Mouse (Mus musculus) heart, postnatal 0 days (tissue): ENCODE data around the gene Rpp21. TPM values are rescaled to one million over a fixed set of nuclear protein-coding genes. Genes with fewer than 3 reads are reported as not detected.
"Not testable (repeated sequence)": the region's sequence is repeated elsewhere in the genome, so short reads cannot be mapped to it uniquely, and the experiment has no call there.

ENCODE experiments used
- ATAC-seq: fragments of 200-750 bp; cut with Nextera tagmentation; 2 replicates; pipeline ENCODE4 v1.8.0; 2017; ENCODE audit warnings: low read depth, moderate number of reproducible peaks, moderate library complexity; ENCODE audit not compliant: insufficient read depth
- DNase-seq: peaks from one replicate; pipeline ENCODE4 v3.0.0-alpha.2; 2016; ENCODE audit warnings: low spot score
- H3K27ac ChIP-seq: fragments of 300-500 bp; sonication (generic); 2 replicates; pipeline ENCODE4 v1.5.1; 2014; ENCODE audit warnings: low read depth, mild to moderate bottlenecking
- H3K27me3 ChIP-seq: fragments of 300-500 bp; sonication (generic); 2 replicates; pipeline ENCODE4 v1.6.1; 2014; ENCODE audit warnings: low read length, mixed read lengths; ENCODE audit not compliant: control insufficient read depth, insufficient read depth
- H3K36me3 ChIP-seq: fragments of 300-500 bp; sonication (generic); replicated peaks from 2 replicates; pipeline ENCODE4 v1.6.1; 2014; ENCODE audit warnings: low read length, mixed read lengths; ENCODE audit not compliant: control insufficient read depth, insufficient read depth
- H3K4me1 ChIP-seq: fragments of 300-500 bp; sonication (generic); 2 replicates; pipeline ENCODE4 v1.6.1; 2014; ENCODE audit warnings: antibody characterized with exemption; ENCODE audit not compliant: control insufficient read depth, insufficient read depth
- H3K4me2 ChIP-seq: fragments of 300-500 bp; sonication (generic); 2 replicates; pipeline ENCODE4 v1.6.1; 2014; ENCODE audit warnings: low read depth, mild to moderate bottlenecking, low read length, moderate library complexity
- H3K4me3 ChIP-seq: fragments of 300-500 bp; sonication (generic); 2 replicates; pipeline ENCODE4 v1.5.1; 2014; ENCODE audit warnings: low read depth, low read length
- H3K9ac ChIP-seq: fragments of 300-500 bp; sonication (generic); replicated peaks from 2 replicates; pipeline ENCODE4 v1.6.1; 2014; ENCODE audit warnings: low read depth, low read length, mixed read lengths
- H3K9me3 ChIP-seq: fragments of 300-500 bp; sonication (generic); replicated peaks from 2 replicates; pipeline ENCODE4 v1.6.1; 2016; ENCODE audit warnings: low read length; ENCODE audit not compliant: control insufficient read depth
- CTCF ChIP-seq: IDR thresholded peaks from 2 replicates; pipeline ENCODE4 v1.5.1; 2016; ENCODE audit warnings: antibody characterized with exemption, control low read depth, low read depth
- EP300 ChIP-seq: IDR thresholded peaks from 2 replicates; pipeline ENCODE4 v1.6.1; 2016; ENCODE audit warnings: antibody characterized with exemption, low read depth
- WGBS: fragments of 180-500 bp; shearing (Covaris S2); extraction: QIAGEN DNeasy Blood & Tissue Kit; methylation state at CpG from one replicate; pipeline ENCODE4 v1.1.7; 2014; 5-methylcytosine and 5-hydroxymethylcytosine counted together
- polyA plus RNA-seq: library from polyadenylated mRNA; unstranded; fragments of >200 nt; fragmentation: Nextera tagmentation; extraction: Ambion mirVana; gene quantifications from 2 replicates; pipeline ENCODE4 v1.2.1, GENCODE M21; 2015
- total RNA-seq: library from RNA; depleted of rRNA; stranded (reverse); fragments of >200 nt; gene quantifications from 2 replicates; pipeline ENCODE4 v1.2.3, GENCODE M21; 2014; ENCODE audit warnings: low replicate concordance

Gene Rpp21
- total and polyA plus RNA-seq, 2 experiments from 2014 or later: 28.3 to 89.0 TPM

DNA sequence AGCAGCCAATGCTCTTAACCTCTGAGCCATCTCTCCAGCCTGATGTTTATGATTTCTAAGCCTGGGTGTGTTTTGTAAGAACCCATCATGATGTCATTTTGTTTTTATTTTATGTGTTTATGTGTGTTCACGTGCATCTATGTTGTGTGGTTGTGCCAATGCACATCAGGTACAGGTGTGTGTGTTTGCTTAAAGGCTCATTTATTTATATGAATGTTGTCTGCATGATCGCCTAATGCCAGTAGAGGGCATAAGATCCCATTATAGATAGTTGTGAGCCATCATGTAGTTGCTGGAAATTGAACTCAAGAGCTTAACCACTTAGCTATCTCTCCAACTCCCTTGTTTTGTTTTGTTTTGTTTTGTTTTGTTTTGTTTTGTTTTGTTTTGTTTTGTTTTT lies 12.1 kb downstream of the Rpp21 start:
- 81% methylated on average over 2 of the region's 2 CpGs for WGBS
- H3K27ac ChIP-seq: no peak overlapping the region

DNA sequence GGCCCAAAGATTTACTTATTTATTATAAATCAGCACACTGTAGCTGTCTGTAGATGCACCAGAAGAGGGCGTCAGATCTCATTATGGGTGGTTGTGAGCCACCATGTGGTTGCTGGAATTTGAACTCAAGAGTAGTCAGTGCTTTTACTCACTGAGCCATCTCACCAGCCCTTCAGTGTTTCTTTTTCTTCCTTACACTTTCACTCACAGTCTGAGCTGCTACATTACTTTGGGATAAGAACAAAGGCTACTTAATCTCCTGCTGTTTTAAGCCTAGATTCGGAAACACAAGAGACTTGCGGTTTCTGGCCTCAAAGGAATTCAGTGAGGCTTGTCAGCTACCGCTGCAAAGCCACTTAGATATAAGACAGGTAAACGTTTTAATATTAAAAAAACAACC lies 13.8 kb downstream of the Rpp21 start:
- DNase-seq (no peak), ATAC-seq (no peak)
- Histone ChIP-seq H3K36me3 (no peaks in the 10 kb centered on the region), H3K4me2 (no peak overlapping the region), H3K9me3 (no peaks in the 10 kb centered on the region), H3K27me3 (0 out of 2 replicates have a peak, but pooled peaks cover 14% of the 10 kb centered on the region), H3K4me3 (no peak overlapping the region), H3K4me1 (no peaks in the 10 kb centered on the region), H3K9ac (no peak overlapping the region), H3K27ac (no peak overlapping the region)
- 32% methylated on average over 5 of the region's 5 CpGs for WGBS
- TF ChIP-seq CTCF: no peak
- no peak for TF ChIP-seq EP300

More for the DNA sequence above, 12.1 kb downstream of the Rpp21 start:
- H3K9ac ChIP-seq: no peak overlapping the region
- DNase-seq: no peak
- H3K4me3 ChIP-seq: no peak overlapping the region
- no peak for ATAC-seq
- TF ChIP-seq CTCF (peak; percentile 3; the same call in 1 of the 2 replicates), EP300 (no peak)
- H3K27me3 ChIP-seq: peaks cover 20% of the 10 kb centered on the region; the same call in 1 of the 2 replicates
- no peak overlapping the region for H3K4me2 ChIP-seq
- H3K36me3 ChIP-seq: no peaks in the 10 kb centered on the region
- no peaks in the 10 kb centered on the region for H3K4me1 ChIP-seq
- H3K9me3 ChIP-seq: no peaks in the 10 kb centered on the region

DNA sequence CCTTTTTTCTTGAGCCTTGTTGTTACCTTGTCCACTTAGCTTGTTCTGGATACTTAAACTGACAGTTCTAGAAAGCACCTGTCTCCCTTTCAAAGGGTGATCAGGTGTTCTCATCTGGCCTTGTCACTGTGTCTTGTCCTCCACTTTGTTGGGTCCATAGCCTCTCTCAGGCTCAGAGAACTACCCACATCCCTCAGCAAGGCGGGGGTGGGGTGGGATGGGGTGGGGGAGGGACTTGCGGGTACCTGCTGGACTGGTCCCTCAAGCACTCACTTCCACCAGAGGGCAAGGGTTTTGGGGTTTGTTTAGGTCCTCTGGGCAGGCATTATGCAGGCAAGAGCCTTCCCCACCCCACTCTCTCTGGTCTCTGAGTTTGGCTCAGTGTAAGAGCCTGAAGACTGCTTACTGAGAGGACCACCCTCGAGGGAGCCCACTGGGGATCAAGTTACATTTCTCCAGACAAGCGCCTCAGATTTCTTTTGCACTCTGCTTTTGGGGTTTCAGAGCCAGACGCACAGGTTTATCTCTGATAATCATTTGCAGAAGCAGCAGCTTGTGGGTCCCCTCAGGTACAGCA lies 17.1 kb downstream of the Rpp21 start:
- H3K36me3 ChIP-seq: no peaks in the 10 kb centered on the region
- no peaks in the 10 kb centered on the region for H3K4me1 ChIP-seq
- no peak for TF ChIP-seq CTCF
- TF ChIP-seq EP300: no peak
- H3K4me2 ChIP-seq: 0 out of 2 replicates have a peak overlapping the region, but pooled peaks have one; percentile 2
- ATAC-seq: no peak
- 14% methylated on average over 5 of the region's 5 CpGs for WGBS
- H3K4me3 ChIP-seq: no peak overlapping the region
- H3K9me3 ChIP-seq: no peaks in the 10 kb centered on the region
- no peak for DNase-seq
- H3K27ac ChIP-seq: no peak overlapping the region
- peaks cover 24% of the 10 kb centered on the region for H3K27me3 ChIP-seq
- no peak overlapping the region for H3K9ac ChIP-seq

DNA sequence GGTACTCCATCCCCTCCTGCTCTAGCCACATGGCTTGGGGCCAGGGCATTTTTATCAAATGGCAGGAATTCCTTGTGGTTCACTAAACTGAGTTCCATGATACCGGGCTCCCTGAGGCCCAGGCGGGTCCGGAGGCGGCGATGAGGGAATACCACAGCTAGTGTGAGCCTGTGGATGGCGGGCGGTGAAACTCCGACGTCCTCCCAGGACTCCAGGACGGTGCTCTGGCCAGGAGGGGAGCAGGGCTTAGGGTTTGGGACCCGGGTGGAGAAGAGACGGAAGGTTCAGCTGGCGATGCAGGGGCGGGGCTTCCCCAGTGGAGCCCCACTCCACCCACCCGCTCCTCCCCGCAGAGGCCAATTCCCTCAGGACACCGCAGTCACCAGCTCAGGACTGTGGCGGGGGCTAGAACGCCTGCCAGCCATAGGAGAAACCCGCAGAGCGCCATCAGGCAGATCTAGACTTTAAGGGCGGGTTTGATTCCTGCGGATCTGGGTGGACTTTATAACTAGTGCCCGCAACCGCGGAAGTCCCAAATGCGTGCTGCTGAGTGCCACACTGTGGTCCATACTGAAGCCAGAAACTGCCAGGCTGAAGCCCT lies 20.4 kb downstream of the Rpp21 start:
- no peak for DNase-seq
- peaks cover 35% of the 10 kb centered on the region for H3K27me3 ChIP-seq
- H3K27ac ChIP-seq: no peak overlapping the region

DNA sequence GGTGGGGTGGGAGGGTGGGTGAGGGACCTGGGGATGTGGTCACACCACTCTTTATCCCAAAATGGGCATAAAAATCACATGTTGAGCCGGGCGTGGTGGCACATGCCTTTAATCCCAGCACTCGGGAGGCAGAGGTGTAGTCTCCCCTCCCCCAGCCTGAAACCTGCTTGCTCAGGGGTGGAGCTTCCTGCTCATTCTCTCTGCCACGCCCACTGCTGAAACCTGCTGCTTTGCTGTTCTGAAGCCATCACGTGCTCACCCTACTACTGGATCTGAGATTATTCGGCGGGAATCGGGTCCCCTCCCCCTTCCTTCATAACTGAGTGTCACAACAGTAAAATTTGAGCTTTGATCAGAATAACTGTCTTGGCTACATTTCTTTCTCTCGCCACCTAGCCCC lies 22.6 kb downstream of the Rpp21 start:
- peaks cover 43% of the 10 kb centered on the region for H3K27me3 ChIP-seq
- WGBS: 21% methylated on average over 8 of the region's 9 CpGs
- H3K4me1 ChIP-seq, H3K4me3 ChIP-seq, H3K9me3 ChIP-seq, H3K9ac ChIP-seq, H3K4me2 ChIP-seq, H3K36me3 ChIP-seq, H3K27ac ChIP-seq, DNase-seq, ATAC-seq: not testable (repeated sequence)

More for the DNA sequence above, 20.4 kb downstream of the Rpp21 start:
- ATAC-seq: peak; percentile 20; the same call in 1 of the 2 replicates
- Histone ChIP-seq H3K4me1 (no peaks in the 10 kb centered on the region), H3K9me3 (no peaks in the 10 kb centered on the region), H3K4me2 (peak overlapping the region; percentile 65), H3K36me3 (no peaks in the 10 kb centered on the region), H3K4me3 (peak overlapping the region; percentile 40), H3K9ac (no peak overlapping the region)
- TF ChIP-seq CTCF (no peak), EP300 (no peak)
- 1% methylated on average over 27 of the region's 27 CpGs for WGBS

DNA sequence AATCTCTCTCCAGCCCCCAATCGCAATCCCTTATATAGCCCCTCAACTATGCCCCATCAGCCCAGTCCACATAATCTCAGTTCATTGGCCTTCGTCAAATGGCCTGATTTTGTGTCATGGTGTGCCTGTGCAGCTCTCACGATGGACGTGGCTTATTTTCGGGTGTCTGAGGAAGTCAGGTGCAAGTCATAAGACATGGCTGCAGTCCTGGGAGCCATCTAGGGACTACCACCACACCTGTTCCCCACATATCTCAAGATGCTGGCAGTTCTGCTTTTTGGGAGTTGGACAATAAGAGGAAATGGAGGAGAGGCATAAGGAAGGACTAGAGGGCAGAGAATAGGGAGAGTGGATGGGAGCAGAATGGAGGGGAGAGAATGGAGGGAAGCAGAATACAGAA lies 24.3 kb downstream of the Rpp21 start:
- Histone ChIP-seq H3K27me3 (peaks cover 46% of the 10 kb centered on the region), H3K9me3 (no peaks in the 10 kb centered on the region), H3K9ac (no peak overlapping the region), H3K36me3 (no peaks in the 10 kb centered on the region), H3K4me1 (no peaks in the 10 kb centered on the region), H3K4me3 (no peak overlapping the region), H3K27ac (no peak overlapping the region), H3K4me2 (no peak overlapping the region)
- no peak for ATAC-seq
- no peak for DNase-seq
- WGBS: 70% methylated on average over 5 of the region's 5 CpGs
- TF ChIP-seq CTCF (no peak), EP300 (no peak)
